Mouse (Mus musculus): ENCODE measurements around the gene Ephx1. TPM values are rescaled to one million over a fixed set of nuclear protein-coding genes. Genes with fewer than 3 reads are reported as not detected.

Ephx1 gene
- polyA plus RNA-seq, 1 experiment from 2014 or later = 20.2 TPM

DNA sequence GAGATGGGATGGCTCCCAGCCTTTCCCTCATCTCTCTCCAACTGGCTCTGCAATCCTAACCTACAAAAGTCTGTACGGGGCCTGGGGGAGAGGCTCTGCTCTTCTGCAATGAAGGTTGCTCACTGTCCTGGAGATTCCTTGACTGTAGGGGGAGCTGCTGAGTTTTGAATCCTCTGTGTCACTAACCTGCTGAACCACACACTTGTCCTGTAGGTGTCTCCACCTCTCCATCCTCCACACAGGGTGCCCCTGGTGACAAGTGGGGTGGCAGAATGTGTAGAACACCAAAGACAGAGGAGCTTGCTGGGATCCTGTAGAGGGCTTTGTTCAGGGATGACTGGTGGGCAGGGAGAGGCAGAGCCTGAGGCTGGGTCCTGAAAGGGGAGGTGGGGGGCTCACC is 1.6 kb upstream of the Ephx1 start:
- Histone ChIP-seq H3K27me3 (ENCODE audit: insufficient read depth, low read length) (no peaks in the 10 kb centered on the region), H3K9me3 (replicated peaks; ENCODE audit: low read length) (no peaks in the 10 kb centered on the region), H3K36me3 (ENCODE audit: insufficient read depth, low read length) (no peaks in the 10 kb centered on the region), H3K4me3 (replicated peaks; ENCODE audit: low read depth, low read length) (no peak overlapping the region), H3K4me1 (replicated peaks; ENCODE audit: insufficient read depth, low read length) (no peaks in the 10 kb centered on the region), H3K4me2 (ENCODE audit: low read length) (no peak overlapping the region), H3K27ac (no peak overlapping the region), H3K9ac (ENCODE audit: low read depth, low read length) (no peak overlapping the region)
- peak; percentile 66 for ATAC-seq (replicated peaks; ENCODE audit: low FRiP score, low read depth)
- DNase-seq (ENCODE audit: low spot score) = peak; percentile 76
- TF ChIP-seq CTCF (IDR thresholded peaks at IDR 0.05; ENCODE audit: low read depth) = peak; percentile 90
- 0% methylated on average over 1 of the region's 1 CpGs for WGBS

DNA sequence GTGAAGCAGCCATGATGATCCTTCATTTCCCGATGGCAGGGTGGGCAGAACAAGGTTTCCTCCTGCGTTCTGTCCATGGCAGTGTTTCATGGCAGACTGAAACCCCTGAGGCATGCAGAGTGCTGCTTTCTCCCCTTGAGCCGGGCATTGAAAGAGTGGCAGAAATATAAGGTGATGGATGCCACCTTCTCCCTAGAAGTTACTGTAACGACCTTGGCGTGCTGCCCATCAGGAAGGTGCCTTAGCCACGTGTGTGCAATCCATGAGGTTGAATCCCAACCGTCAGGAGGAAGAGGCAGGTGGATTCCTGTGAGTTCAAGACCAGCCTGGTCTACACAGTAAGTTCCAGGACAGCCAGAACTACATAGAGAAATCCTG is 773 bp upstream of the Ephx1 start:
- Histone ChIP-seq H3K27me3 (ENCODE audit: insufficient read depth, low read length) (no peaks in the 10 kb centered on the region), H3K36me3 (ENCODE audit: insufficient read depth, low read length) (no peaks in the 10 kb centered on the region), H3K9me3 (replicated peaks; ENCODE audit: low read length) (no peaks in the 10 kb centered on the region), H3K9ac (ENCODE audit: low read depth, low read length) (no peak overlapping the region), H3K4me1 (replicated peaks; ENCODE audit: insufficient read depth, low read length) (peaks cover 1% of the 10 kb centered on the region; the same call in 1 of the 2 replicates), H3K4me3 (replicated peaks; ENCODE audit: low read depth, low read length) (no peak overlapping the region), H3K4me2 (ENCODE audit: low read length) (no peak overlapping the region), H3K27ac (no peak overlapping the region)
- ATAC-seq (replicated peaks; ENCODE audit: low FRiP score, low read depth) (no peak), DNase-seq (ENCODE audit: low spot score) (no peak)
- TF ChIP-seq CTCF (IDR thresholded peaks at IDR 0.05; ENCODE audit: low read depth) = no peak
- 33% methylated on average over 7 of the region's 7 CpGs for WGBS

DNA sequence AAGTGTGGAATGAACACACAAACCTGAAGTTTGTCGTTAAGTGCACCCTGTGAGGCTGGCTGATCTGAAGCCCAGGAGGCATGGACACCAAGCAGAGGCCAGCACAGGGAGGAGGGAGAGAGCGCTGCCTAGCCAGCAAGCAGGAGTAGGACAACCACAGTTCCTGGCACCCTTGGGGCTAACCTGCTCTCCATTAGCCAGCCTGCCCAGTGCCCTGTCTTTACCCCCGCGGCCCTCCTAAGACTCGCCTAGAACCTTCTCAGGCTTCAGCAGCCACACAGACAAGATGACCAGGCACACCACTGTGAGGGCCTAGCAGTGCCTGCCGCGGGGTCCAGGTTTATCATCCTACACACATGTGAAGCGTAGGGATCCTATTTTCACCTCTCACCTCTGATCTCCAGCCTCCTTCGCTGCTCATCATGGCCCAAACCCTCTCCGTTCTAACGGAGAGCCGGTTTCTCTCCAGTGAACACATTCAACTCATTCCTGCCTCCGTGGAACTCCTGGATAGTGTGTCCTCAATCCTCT is 2.7 kb downstream of the Ephx1 start:
- DNase-seq (ENCODE audit: low spot score) (no peak), ATAC-seq (replicated peaks; ENCODE audit: low FRiP score, low read depth) (no peak)
- Histone ChIP-seq H3K9me3 (replicated peaks; ENCODE audit: low read length) (no peaks in the 10 kb centered on the region), H3K27me3 (ENCODE audit: insufficient read depth, low read length) (no peaks in the 10 kb centered on the region), H3K4me2 (ENCODE audit: low read length) (no peak overlapping the region), H3K27ac (no peak overlapping the region), H3K4me1 (replicated peaks; ENCODE audit: insufficient read depth, low read length) (peaks cover 17% of the 10 kb centered on the region), H3K36me3 (ENCODE audit: insufficient read depth, low read length) (no peaks in the 10 kb centered on the region), H3K9ac (ENCODE audit: low read depth, low read length) (no peak overlapping the region), H3K4me3 (replicated peaks; ENCODE audit: low read depth, low read length) (no peak overlapping the region)
- no peak for TF ChIP-seq CTCF (IDR thresholded peaks at IDR 0.05; ENCODE audit: low read depth)
- 78% methylated on average over 13 of the region's 13 CpGs for WGBS

DNA sequence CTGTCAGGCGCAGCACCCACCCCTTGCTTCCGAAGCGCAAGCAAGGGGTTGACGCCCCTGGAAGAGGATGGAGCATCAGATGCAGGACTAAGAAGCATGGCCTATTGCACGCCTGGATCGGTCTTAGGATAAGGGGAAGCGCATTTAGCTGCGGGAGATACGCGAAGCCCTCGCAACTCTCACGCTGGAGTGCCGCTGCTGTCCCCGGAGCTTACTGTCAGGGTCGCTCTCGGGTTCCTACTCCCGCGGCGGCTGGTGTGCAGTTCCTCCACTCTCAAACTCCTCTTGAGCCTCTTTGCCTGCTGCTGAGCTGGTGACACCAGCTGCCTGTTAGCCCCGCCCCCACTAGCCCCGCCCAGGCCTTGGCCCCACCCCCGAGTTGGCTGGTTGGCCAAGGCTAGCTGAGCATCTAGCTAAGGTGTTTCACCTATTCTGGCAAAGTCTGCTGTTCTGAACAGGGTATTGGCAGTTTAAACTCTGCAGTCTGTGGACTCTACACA is 3.4 kb downstream of the Ephx1 start:
- 0% methylated on average over 22 of the region's 22 CpGs for WGBS

DNA sequence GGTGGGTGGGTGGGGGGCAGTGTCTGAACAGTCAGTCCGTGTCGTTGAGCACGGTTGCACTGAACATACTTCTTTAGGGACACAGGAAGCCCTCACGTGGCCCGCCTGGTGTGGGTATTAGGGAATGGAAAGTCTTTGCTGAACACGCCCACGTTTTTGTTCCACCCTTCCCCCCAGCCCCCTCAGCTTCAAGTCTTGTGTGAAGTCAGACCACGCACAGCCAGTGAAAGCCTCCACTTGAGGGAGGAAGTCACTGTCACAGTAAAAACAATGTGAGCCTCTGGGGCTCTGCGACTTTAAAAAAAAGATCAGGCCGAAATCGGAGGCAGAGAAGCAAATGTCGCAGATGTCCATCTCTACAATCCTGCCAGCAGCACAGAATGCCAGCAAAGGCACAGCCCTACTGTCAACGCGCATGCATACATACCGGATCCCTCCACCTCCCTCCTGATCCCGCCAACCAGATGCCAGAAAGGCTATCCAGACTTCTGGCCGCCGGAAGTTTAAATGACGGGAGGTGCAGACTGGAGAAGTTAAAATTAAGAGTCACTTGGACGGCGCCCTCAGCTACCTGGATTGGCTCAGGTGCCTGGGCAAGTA is 4.1 kb downstream of the Ephx1 start:
- ATAC-seq (replicated peaks; ENCODE audit: low FRiP score, low read depth) = peak; percentile 55
- Histone ChIP-seq H3K4me3 (replicated peaks; ENCODE audit: low read depth, low read length) (peak overlapping the region; percentile 40), H3K27me3 (ENCODE audit: insufficient read depth, low read length) (no peaks in the 10 kb centered on the region), H3K9me3 (replicated peaks; ENCODE audit: low read length) (no peaks in the 10 kb centered on the region), H3K4me2 (ENCODE audit: low read length) (peak overlapping the region; percentile 89), H3K4me1 (replicated peaks; ENCODE audit: insufficient read depth, low read length) (peaks cover 17% of the 10 kb centered on the region), H3K27ac (peak overlapping the region; percentile 84), H3K9ac (ENCODE audit: low read depth, low read length) (peak overlapping the region; percentile 36), H3K36me3 (ENCODE audit: insufficient read depth, low read length) (no peaks in the 10 kb centered on the region)
- TF ChIP-seq CTCF (IDR thresholded peaks at IDR 0.05; ENCODE audit: low read depth) = no peak
- peak; percentile 83 for DNase-seq (ENCODE audit: low spot score)
- under 1% methylated on average over 21 of the region's 21 CpGs for WGBS

More for the DNA sequence above, 3.4 kb downstream of the Ephx1 start:
- no peak for TF ChIP-seq CTCF (IDR thresholded peaks at IDR 0.05; ENCODE audit: low read depth)
- DNase-seq (ENCODE audit: low spot score) (peak; percentile 81), ATAC-seq (replicated peaks; ENCODE audit: low FRiP score, low read depth) (peak; percentile 79)
- Histone ChIP-seq H3K36me3 (ENCODE audit: insufficient read depth, low read length) (no peaks in the 10 kb centered on the region), H3K4me3 (replicated peaks; ENCODE audit: low read depth, low read length) (peak overlapping the region; percentile 40), H3K9me3 (replicated peaks; ENCODE audit: low read length) (no peaks in the 10 kb centered on the region), H3K4me2 (ENCODE audit: low read length) (peak overlapping the region; percentile 89), H3K9ac (ENCODE audit: low read depth, low read length) (peak overlapping the region; percentile 36; the same call in 1 of the 2 replicates), H3K27me3 (ENCODE audit: insufficient read depth, low read length) (no peaks in the 10 kb centered on the region), H3K27ac (peak overlapping the region; percentile 84), H3K4me1 (replicated peaks; ENCODE audit: insufficient read depth, low read length) (peaks cover 17% of the 10 kb centered on the region)

DNA sequence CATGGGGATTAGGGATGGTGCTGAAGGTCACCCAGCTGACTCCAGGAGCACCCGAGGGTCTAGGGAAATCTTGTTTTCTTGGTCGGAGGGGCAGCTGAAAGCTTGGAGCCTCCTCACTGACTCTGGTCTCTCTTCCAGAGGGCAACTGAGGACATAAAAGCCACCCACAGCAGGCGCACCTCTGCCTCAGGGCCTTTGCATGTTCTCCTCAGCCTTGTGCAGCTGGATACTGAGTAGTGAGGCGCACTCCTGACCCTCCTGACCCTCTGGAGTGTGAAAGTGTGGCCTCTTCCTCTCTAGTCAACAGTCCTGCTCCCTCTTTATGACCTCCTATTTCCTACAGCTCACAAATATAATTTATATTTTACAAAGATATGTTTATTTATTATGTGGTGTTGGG is 4.7 kb downstream of the Ephx1 start:
- ATAC-seq (replicated peaks; ENCODE audit: low FRiP score, low read depth) = no peak
- Histone ChIP-seq H3K27me3 (ENCODE audit: insufficient read depth, low read length) (no peaks in the 10 kb centered on the region), H3K4me3 (replicated peaks; ENCODE audit: low read depth, low read length) (no peak overlapping the region), H3K9ac (ENCODE audit: low read depth, low read length) (0 out of 2 replicates have a peak overlapping the region, but pooled peaks have one; percentile 36), H3K4me1 (replicated peaks; ENCODE audit: insufficient read depth, low read length) (peaks cover 17% of the 10 kb centered on the region), H3K27ac (peak overlapping the region; percentile 84), H3K36me3 (ENCODE audit: insufficient read depth, low read length) (no peaks in the 10 kb centered on the region), H3K4me2 (ENCODE audit: low read length) (peak overlapping the region; percentile 89), H3K9me3 (replicated peaks; ENCODE audit: low read length) (no peaks in the 10 kb centered on the region)
- DNase-seq (ENCODE audit: low spot score) = peak; percentile 65
- WGBS = 80% methylated on average over 4 of the region's 4 CpGs
- TF ChIP-seq CTCF (IDR thresholded peaks at IDR 0.05; ENCODE audit: low read depth) = no peak

All from kidney, postnatal 0 days (tissue).